Mouse (Mus musculus) spleen, postnatal 4 days (tissue): ENCODE results near the gene Ap5b1.
A peak's percentile ranks its signal among the peaks of the same experiment; 100 is the strongest.

Experiments used
- DNase-seq, 2 experiments: peaks; one replicate each; pipeline ENCODE4 v3.0.0; 2022; ENCODE audit warnings: low spot score in 2 of 2

The Ap5b1 gene

DNA sequence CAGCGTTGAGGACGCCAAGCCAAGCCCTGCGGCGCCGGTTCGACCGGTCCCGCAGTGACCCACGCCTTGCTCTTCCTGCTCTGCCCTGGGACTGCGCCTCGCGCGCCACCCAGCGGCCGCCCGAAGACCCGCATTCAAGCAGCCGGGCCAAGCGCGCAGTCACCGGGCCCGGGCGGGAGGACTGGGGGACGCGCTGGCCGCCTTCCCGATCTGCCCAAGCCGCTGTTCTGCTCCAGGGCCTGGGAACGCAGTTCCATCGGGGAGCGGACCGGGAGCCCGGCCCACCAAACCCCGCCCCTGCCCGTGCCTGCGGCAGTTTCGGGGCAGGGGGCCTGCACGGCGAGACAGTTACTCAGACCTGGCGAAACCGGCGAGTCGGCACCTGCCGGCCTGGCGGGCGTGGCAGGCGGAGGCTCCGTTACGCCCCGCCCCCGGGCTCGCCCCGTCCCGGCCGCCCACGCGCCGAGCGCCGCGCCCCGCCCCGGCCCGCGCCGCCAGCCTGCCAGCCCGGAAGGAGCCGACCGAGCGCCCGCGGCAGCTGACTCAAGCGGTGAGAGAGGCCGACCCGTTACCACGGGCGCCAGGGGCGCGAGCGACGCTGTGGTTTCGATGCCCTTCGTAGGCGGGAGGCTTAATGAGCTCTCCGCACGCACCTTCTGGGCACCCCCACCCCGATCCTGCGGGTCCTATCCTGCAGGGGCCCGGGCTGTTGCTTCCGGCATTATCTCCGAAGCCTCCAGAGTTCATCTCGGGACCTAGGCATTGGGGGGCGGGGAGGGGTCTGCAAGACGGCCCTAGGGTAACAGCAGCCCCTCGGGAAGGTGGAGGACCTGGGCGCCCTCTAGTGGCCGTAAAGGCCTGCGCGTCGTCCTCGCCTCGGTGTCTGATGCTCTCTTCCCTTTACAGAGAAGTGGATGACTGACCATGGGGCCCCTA lies at the start of gene Ap5b1:
Ap5b1 (plus strand) TSS at position 492 of the 936 bp plus-strand sequence.
- peak; percentile 88 to 97 for DNase-seq

GRCm38 (mm10) chr19:5518721-5519120 lies 49.1 kb upstream of the Ap5b1 start:
- no peak for DNase-seq

GRCm38 (mm10) chr19:5525204-5525603 lies 42.6 kb upstream of the Ap5b1 start:
- no peak for DNase-seq

GRCm38 (mm10) chr19:5529325-5530137 lies 38.3 kb upstream of the Ap5b1 start:
- DNase-seq, result peak; percentile 94 to 99

GRCm38 (mm10) chr19:5530138-5530524 lies 37.7 kb upstream of the Ap5b1 start:
- DNase-seq, result no peak

DNA sequence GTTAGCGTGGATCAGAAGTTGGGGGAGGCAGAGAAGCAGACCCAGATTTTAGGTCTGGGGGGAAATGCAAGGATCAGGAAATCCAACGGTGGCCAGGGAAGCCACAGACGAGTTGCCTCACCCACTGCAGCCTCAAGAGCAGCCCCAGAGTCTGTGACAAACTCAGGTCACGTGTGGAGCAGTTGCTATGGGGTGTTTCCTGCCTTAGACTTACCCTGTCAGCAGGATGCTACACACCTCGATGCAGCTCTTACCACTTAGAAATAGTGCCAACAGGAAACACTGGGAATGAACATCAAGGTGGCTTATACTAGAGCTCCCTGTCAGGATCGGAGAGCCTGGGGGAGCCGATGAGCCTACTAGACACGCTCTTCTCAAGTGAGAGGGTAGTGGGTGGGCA lies 35.3 kb upstream of the Ap5b1 start:
- DNase-seq, result no peak

DNA sequence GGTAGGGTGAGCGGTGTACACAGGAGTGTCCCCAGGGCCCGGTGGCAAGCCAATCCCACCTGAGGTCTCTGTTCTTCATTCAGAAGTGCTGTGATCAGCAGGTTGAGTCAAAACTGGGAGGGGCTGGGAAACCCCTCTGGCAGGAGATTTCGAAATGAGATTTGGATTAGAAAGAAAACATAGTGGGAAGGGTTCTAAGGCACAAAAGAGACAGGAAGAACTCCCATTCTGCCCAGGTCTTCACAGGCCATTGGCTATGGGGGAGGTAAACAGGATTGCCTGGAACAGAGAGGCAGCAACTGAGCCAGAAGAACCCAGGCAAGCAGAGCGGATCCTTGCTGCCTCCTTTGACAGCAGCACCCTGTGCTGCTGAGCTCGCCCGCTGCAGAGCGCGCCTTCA lies 29.0 kb upstream of the Ap5b1 start:
- no peak for DNase-seq

GRCm38 (mm10) chr19:5543362-5543761 lies 24.5 kb upstream of the Ap5b1 start:
- no peak for DNase-seq

- DNase-seq, result no peak
Measured at GRCm38 (mm10) chr19:5544031-5544430, 23.8 kb upstream of the Ap5b1 start.

- DNase-seq, result no peak
Measured at GRCm38 (mm10) chr19:5547471-5548056, 20.3 kb upstream of the Ap5b1 start.

DNA sequence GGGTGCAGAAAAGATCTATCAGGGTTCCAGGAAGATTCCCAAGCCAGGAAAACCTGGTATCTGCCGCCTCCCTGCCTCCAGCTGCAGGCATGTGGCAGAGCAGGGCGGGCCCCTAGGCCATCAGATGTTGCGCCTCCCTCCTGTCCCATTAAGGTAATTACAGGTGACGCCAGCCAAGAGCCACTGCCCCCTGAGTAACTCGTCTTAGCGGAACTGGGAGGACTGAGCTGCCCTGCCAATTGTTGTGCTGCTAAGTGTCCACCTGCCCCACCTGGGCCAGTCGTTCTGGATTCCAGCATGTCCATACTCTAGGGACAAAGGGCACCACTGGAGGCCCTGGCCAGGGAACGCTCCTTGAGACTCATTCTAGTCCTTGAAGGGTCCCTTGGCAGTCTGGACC lies 14.0 kb upstream of the Ap5b1 start:
- DNase-seq, result no peak

GRCm38 (mm10) chr19:5554212-5554611 lies 13.6 kb upstream of the Ap5b1 start:
- no peak for DNase-seq

GRCm38 (mm10) chr19:5558169-5558568 lies 9.7 kb upstream of the Ap5b1 start:
- DNase-seq, result no peak

DNA sequence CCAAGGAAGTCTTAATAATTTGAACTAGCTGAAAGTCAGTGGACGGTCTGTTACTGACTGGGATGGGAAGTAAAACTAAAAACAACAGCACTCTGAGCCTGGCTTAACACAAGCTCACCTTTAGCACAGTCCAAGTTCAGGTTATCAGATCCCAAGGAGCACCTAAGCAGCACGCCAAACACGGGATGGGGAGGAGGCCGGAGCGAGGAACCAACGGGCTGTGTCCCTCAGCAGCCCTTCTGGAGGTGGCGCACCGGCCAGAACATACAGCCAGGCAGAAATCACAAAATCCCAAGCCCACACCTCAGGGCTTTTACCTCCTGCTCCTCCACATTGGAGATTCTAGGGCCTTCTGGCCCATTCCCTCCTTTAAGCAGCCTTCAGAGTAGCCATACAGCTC lies 9.1 kb upstream of the Ap5b1 start:
- DNase-seq, result no peak

DNA sequence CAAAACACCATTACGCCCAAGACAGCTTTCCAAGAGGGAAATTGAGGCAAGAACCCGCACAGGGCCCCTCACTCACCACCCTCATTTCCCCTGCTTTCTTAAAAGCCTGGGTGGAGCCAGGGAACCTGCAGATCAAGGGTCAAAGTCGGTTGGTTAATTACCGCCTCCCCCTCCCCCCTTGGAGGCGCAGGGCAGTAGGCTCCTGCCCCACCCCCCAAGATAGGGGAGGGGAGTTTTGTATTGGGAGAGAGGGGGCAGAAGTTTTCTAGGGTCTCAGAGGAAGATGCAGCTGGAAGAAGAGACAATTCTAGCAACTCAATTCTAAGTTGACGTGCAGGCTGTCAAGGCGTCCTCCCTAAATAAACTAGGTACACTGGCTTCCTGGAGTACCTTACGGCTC lies 8.6 kb upstream of the Ap5b1 start:
- no peak for DNase-seq

DNA sequence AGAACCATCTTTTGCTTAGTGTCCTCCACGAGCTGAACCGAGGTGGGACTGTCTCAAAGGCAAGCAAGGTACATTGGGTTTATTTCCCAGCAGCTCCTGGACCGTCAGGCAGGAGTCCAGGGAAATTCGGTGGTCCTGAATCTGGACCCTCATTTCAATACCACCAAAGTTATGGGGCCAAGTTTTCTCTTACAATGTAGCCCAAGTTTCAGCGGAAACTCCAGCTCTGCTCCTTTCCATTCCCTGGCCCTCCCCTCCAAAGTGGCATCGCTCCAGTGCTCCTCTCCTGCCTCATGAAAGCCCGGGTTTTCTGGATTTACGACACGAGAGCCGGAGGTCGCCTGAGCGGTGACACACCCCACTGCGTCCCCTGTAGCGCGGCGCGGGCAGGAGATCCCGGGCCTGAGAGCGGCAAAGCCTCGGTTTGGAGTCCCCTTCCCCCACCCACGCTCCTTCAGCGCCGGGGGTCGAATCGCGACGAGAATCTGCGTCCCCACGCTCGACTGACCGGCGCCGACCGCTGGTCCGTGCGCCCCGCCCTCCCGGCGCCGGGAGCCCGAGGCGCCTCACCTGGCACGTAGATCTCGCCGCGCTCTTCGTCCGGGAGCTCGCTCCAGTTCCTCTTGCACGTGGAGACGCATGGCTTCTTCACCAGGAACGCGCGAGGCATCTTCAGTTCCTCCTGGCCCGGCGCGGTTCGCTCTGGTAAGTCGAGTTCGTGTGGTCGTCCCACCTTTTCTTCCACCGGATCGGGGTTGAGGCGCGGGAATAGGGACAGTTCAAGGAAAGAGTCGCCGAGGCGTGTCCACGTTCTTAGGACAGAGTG lies 8.0 kb upstream of the Ap5b1 start:
- no peak for DNase-seq

DNA sequence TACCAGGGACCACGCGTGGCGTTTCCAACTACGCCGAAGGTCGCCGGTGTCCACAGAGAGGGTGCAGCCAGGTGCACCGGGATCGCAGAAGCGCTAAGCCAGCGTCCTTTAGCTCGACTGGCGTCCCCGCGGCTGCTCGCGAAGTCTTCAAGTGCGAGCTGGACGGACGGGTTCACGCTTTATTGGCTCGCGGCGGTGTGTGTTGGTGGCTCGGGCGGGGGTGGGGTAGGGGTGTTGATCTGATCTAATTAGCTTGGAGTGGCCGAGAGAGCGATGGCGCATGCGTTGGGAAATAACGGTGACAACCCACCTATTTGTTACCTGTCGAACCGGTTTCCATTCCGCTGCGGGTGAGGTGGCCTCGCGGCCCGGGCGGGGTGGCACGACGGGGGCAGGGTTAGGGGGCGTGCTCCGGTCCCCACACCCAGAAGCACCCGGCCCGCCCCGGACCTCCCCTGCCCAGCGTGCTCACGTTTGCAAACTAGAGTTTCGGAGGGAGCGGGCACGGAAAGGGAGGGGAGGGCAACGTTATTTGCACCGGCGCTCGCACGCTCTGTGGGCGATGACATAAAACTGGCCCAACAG lies 7.3 kb upstream of the Ap5b1 start, which contains the start of gene Ovol1:
Ovol1 (minus strand) TSS at position 190 of the 585 bp plus-strand sequence.
- no peak for DNase-seq

DNA sequence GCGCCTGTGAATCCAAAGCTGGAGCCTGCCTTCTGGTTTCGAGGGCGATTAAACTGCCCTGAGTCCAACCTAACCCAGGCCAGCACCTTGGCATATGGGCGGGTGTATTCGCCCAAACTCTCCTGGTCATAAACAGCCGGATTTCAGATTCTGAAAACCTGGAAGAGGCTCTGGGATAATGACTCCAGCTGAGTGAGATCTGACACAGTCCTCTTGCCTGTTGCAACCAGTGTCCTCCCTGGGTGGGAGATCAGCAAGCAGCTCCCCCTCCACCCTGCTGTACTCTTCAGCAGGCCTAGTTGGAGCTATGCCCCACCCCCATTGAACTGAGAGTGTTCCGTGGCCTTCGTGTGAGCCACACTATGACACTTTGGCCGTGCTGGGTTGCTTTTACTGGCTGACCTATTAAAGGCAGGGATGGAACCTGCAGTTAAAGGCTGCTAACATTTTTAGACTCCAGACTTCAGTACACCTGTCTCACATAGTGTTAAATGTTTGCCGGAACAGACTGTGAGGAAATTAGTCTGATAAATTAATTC lies 6.5 kb upstream of the Ap5b1 start:
- DNase-seq, result no peak

GRCm38 (mm10) chr19:5561886-5562285 lies 5.9 kb upstream of the Ap5b1 start:
- no peak for DNase-seq

- DNase-seq, result no peak
Measured at GRCm38 (mm10) chr19:5562776-5563175, 5.0 kb upstream of the Ap5b1 start.

DNA sequence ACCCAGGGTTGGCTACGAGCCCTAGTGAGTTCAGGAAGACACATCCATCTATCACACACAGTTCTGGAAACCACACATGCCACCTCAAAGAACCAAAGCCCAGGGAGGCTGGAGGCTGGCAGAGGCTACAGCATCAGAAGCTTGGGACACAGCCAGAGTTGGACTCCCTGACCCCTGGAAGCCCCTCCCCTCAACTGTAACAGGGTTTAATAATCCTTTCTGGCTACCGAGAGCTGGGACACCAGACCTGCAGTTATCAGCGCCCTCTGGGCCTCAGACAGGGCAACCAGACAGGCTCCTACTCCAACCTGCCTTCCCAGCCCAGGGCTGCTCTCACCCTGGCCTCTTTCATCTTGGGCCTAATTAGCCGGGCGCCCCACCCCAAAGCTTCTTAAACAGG lies 1.5 kb upstream of the Ap5b1 start:
- no peak for DNase-seq
